Mouse (Mus musculus) myocyte (in vitro differentiated cells): Measurements from ENCODE around the gene Atp6v1e2.
A peak's percentile ranks its signal among the peaks of the same experiment; 100 is the strongest.

Experiments used
- CEBPB ChIP-seq: IDR thresholded peaks from 2 replicates; pipeline ENCODE4 v1.6.1; 2011; ENCODE audit warnings: mild to moderate bottlenecking, moderate library complexity; ENCODE audit not compliant: poor library complexity, insufficient read depth, severe bottlenecking
- E2F4 ChIP-seq: IDR thresholded peaks from one replicate; pipeline ENCODE4 v1.6.1; 2011; ENCODE audit warnings: mild to moderate bottlenecking, control low read depth, moderate library complexity; ENCODE audit not compliant: insufficient read depth
- MAX ChIP-seq: IDR thresholded peaks from one replicate; pipeline ENCODE4 v1.6.1; 2011; ENCODE audit warnings: low read depth, mild to moderate bottlenecking, control low read depth
- POLR2A ChIP-seq: IDR thresholded peaks from one replicate; pipeline ENCODE4 v1.6.1; 2011; ENCODE audit warnings: low read depth, mild to moderate bottlenecking, control low read depth, moderate library complexity; ENCODE audit not compliant: insufficient read length
- POLR2AphosphoS2 ChIP-seq: IDR thresholded peaks from one replicate; pipeline ENCODE4 v1.6.1; 2011; ENCODE audit warnings: low read depth, control low read depth; ENCODE audit not compliant: insufficient read length
- SRF ChIP-seq: IDR thresholded peaks from one replicate; pipeline ENCODE4 v1.6.1; 2011; ENCODE audit warnings: low read depth; ENCODE audit not compliant: control insufficient read depth, insufficient read length
- TCF12 ChIP-seq: IDR thresholded peaks from one replicate; pipeline ENCODE4 v1.6.1; 2011; ENCODE audit warnings: mild to moderate bottlenecking, control low read depth; ENCODE audit not compliant: poor library complexity, insufficient read depth, severe bottlenecking

- no peak for TF ChIP-seq POLR2A
- TF ChIP-seq E2F4: no peak
- TF ChIP-seq CEBPB: no peak
- peak; percentile 22 for TF ChIP-seq POLR2AphosphoS2
- peak; percentile 48 for TF ChIP-seq TCF12
- no peak for TF ChIP-seq SRF
- no peak for TF ChIP-seq MAX
These were observed 20.1 kb upstream of the Atp6v1e2 start for GRCm38 (mm10) chr17:86967536-86968525.
